Mouse (Mus musculus): ENCODE results near the gene Olfr889. TPM values are rescaled to one million over a fixed set of nuclear protein-coding genes. Genes with fewer than 3 reads are reported as not detected.
"Not testable (repeated sequence)": the region's sequence is repeated elsewhere in the genome, so short reads cannot be mapped to it uniquely, and the experiment has no call there.

Gene Olfr889
- not detected for total RNA-seq (2021)
- long read RNA-seq, experiment 1 = 0 reads
- long read RNA-seq, experiment 2 = 0 reads

DNA sequence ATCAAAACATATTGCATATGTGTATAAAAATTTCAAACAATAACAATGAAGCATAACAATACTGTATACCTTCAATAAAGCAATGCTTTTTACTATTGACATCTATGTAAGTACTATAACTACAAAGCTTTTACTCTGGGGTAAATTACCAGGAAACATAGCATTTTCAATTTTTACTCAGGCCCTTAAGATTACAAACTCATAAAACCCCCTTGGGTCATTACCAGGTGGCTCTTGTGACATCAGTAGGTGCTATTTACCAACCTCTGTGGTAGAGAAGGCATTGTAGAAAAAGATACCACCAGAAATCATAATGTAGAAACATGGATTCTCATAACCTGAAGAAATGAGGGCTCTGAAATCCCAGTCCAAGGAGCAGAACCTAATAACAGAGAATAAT lies at the start of gene Olfr889:
TSS of gene Olfr889 (plus strand) at position 301 of the 400 bp plus-strand sequence.
- no peak for DNase-seq

DNA sequence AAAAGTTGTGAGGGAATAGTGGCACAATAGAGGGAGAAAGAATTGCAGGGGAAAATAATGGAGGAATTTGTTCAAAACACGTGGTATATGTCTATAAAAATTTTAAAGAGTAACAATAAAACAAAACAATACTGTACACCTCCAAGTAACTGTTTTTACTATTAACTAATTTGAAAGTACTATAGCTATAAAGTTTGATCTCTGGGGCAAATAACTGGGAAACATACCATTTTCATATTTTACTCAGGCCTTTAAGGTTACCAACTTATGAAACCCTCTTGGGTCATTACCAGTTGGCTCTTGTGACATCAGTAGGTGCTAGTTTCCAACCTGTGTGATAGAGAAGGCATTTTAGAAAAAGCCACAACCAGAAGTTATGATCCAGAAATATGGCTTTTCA lies 31.2 kb upstream of the Olfr889 start, which contains the start of gene Olfr887:
TSS of gene Olfr887 (plus strand) at position 301 of the 400 bp plus-strand sequence.
- DNase-seq = no peak

DNA sequence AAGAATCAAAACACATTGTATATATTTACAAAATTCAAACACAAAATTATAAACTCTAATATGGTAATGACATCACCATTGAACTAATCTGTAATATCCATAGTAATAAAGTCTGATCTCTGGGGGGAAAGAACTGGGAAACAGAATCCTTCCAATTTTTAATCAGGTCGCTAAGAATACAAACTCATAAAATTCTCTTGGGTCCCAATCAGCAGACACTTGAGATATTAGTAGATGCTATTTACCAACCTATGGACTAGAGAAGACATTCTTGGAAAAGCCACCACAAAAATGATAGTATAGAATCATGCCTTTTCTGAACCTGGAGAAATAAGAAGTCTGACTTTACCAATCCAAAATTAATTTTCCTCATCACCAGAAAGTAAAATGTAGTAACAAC lies 7.2 kb upstream of the Olfr889 start, which contains the start of gene Olfr888:
TSS of gene Olfr888 (plus strand) at position 301 of the 400 bp plus-strand sequence.
- DNase-seq = no peak

- DNase-seq = no peak
Observed at GRCm38 (mm10) chr9:38142217-38142616, 27.2 kb downstream of the Olfr889 start, which contains the start of gene Olfr890. TSS of gene Olfr890 (plus strand) at chr9:38142517.

GRCm38 (mm10) chr9:38168341-38168740 lies 53.3 kb downstream of the Olfr889 start:
- DNase-seq = not testable (repeated sequence)

Other genes with a start within 250 kb of the Olfr889 start
- not detected for gene Olfr145, start 218.5 kb upstream of the Olfr889 start, total RNA-seq (2021)
- not detected for gene Olfr878, start 197.4 kb upstream of the Olfr889 start, total RNA-seq (2021)
- gene Olfr881, start 123.4 kb upstream of the Olfr889 start, total RNA-seq (2021) = not detected
- not detected for gene Olfr883, start 89.4 kb upstream of the Olfr889 start, total RNA-seq (2021)
- gene Olfr884, start 68.6 kb upstream of the Olfr889 start, total RNA-seq (2021) = not detected
- gene Olfr885, start 53.9 kb upstream of the Olfr889 start, total RNA-seq (2021) = not detected
- gene Olfr887, start 31.1 kb upstream of the Olfr889 start, total RNA-seq (2021) = not detected
- gene Olfr888, start 7.1 kb upstream of the Olfr889 start, total RNA-seq (2021) = not detected
- gene Olfr890, start 27.3 kb downstream of the Olfr889 start, total RNA-seq (2021) = not detected
- not detected for gene Olfr891, start 65.6 kb downstream of the Olfr889 start, total RNA-seq (2021)
- not detected for gene Olfr893, start 93.2 kb downstream of the Olfr889 start, total RNA-seq (2021)
- gene Olfr894, start 102.9 kb downstream of the Olfr889 start, total RNA-seq (2021) = not detected
- gene Olfr143, start 137.6 kb downstream of the Olfr889 start, total RNA-seq (2021) = not detected
- gene Olfr895, start 152.7 kb downstream of the Olfr889 start, total RNA-seq (2021) = not detected
- not detected for gene Olfr896-ps1, start 175.9 kb downstream of the Olfr889 start, total RNA-seq (2021)
- not detected for gene Olfr25, start 213.9 kb downstream of the Olfr889 start, total RNA-seq (2021)
- not detected for gene Olfr898, start 233.2 kb downstream of the Olfr889 start, total RNA-seq (2021)